Mouse (Mus musculus): Measurements from ENCODE around the gene Gsk3b. TPM values are rescaled to one million over a fixed set of nuclear protein-coding genes. Genes with fewer than 3 reads are reported as not detected.

Gsk3b gene
- total and polyA plus RNA-seq, 3 experiments = 6.1 to 30.8 (median 15.5) TPM

DNA sequence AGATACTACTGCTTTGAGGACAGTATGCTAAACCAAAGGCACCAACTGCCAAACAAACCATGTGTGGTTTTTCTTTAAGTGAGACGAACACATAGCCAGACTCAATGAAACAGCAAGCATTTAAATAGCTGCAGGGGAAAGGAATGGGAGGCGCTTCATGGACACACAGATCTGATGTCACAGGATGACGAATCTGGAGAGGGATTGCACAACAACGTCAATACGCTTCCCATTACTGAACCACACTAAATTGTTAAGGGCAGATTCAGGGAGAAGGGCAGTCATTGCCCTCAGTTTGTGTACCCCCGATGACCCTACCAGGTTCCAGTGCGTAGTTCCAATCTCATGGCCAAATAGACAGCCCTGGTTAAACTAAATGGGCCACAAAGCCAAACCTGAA is 197.0 kb downstream of the Gsk3b start:
- no peak overlapping the region for H3K9ac ChIP-seq (ENCODE audit: insufficient read depth, low read depth)
- H3K4me1 ChIP-seq (ENCODE audit: control insufficient read depth in 1 of 2, insufficient read depth in 2 of 2) = peaks cover 10 to 16% of the 10 kb centered on the region in 2 experiments
- no peaks in the 10 kb centered on the region for H3K36me3 ChIP-seq (replicated peaks in 1 of 2; ENCODE audit: control insufficient read depth in 1 of 2, insufficient read depth in 1 of 2, low read length in 1 of 2)
- no peak for DNase-seq (ENCODE audit: extremely low read depth)
- no peak overlapping the region for H3K4me3 ChIP-seq (replicated peaks in 1 of 3; ENCODE audit: low read depth in 2 of 3, low read length in 2 of 3, poor library complexity in 1 of 3)
- dilution Hi-C loops (cut with MboI; ENCODE audit: extremely low pct_ligation_motif_present, extremely low pct_unique_long_range_greater_than_20kb, low sequenced_read_pairs) (no loop called here), in situ Hi-C loops (cut with MboI; ENCODE audit: low pct_ligation_motif_present, low pct_unique_long_range_greater_than_20kb, low sequenced_read_pairs) (no loop called here)
- H3K27me3 ChIP-seq (replicated peaks) = peaks cover 3% of the 10 kb centered on the region
- H3K79me2 ChIP-seq (replicated peaks; ENCODE audit: control insufficient read depth, extremely low read depth, insufficient read depth, poor library complexity, severe bottlenecking) = no peaks in the 10 kb centered on the region
- H3K27ac ChIP-seq (ENCODE audit: insufficient read depth, low read depth) = no peak overlapping the region
- no peaks in the 10 kb centered on the region for H3K9me3 ChIP-seq (replicated peaks; ENCODE audit: low read length)
- no peak overlapping the region for H3K4me2 ChIP-seq (ENCODE audit: insufficient read depth, low read depth, poor library complexity, severe bottlenecking)
- TF ChIP-seq BHLHE40 (IDR thresholded peaks at IDR 0.05; ENCODE audit: low read depth, low read length) (no peak), GABPA (IDR thresholded peaks at IDR 0.05; ENCODE audit: insufficient replicate concordance, low read depth, low read length) (no peak), ZNF384 (IDR thresholded peaks at IDR 0.05; ENCODE audit: low read depth, low read length) (no peak), MYC (IDR thresholded peaks at IDR 0.05; ENCODE audit: low read depth, low read length) (no peak), MAZ (IDR thresholded peaks at IDR 0.05; ENCODE audit: low read depth, low read length) (no peak), MAFK (IDR thresholded peaks at IDR 0.05; ENCODE audit: insufficient replicate concordance, low read length) (no peak), ZMIZ1 (IDR thresholded peaks at IDR 0.05; ENCODE audit: low read depth, low read length) (no peak), USF2 (conservative IDR thresholded peaks at IDR 0.05; ENCODE audit: low read depth, low read length) (no peak), MEF2A (IDR thresholded peaks at IDR 0.05; ENCODE audit: borderline replicate concordance, low read depth, low read length) (no peak), NRF1 (IDR thresholded peaks at IDR 0.05; ENCODE audit: low read depth, low read length) (no peak), ETS1 (conservative IDR thresholded peaks at IDR 0.05; ENCODE audit: low read depth, low read length) (no peak), ZC3H11A (IDR thresholded peaks at IDR 0.05; ENCODE audit: low read depth, low read length) (no peak), MAX (IDR thresholded peaks at IDR 0.05; ENCODE audit: low read length) (no peak), PAX5 (IDR thresholded peaks at IDR 0.05; ENCODE audit: low read length) (no peak), NELFE (IDR thresholded peaks at IDR 0.05; ENCODE audit: low read depth, low read length) (no peak), CTCF (conservative IDR thresholded peaks at IDR 0.05 in 1 of 2, IDR thresholded peaks at IDR 0.05 in 1 of 2; ENCODE audit: low read depth in 2 of 2, low read length in 2 of 2) (no peak), HCFC1 (IDR thresholded peaks at IDR 0.05; ENCODE audit: low read depth, low read length) (no peak), SMC3 (IDR thresholded peaks at IDR 0.05; ENCODE audit: low read depth, low read length) (no peak)

- Histone ChIP-seq H3K27me3 (replicated peaks) (peaks cover 3% of the 10 kb centered on the region), H3K4me2 (ENCODE audit: insufficient read depth, low read depth, poor library complexity, severe bottlenecking) (no peak overlapping the region), H3K79me2 (replicated peaks; ENCODE audit: control insufficient read depth, extremely low read depth, insufficient read depth, poor library complexity, severe bottlenecking) (no peaks in the 10 kb centered on the region), H3K9me3 (replicated peaks; ENCODE audit: low read length) (no peaks in the 10 kb centered on the region), H3K9ac (ENCODE audit: insufficient read depth, low read depth) (no peak overlapping the region), H3K4me3 (replicated peaks in 1 of 3; ENCODE audit: low read depth in 2 of 3, low read length in 2 of 3, poor library complexity in 1 of 3) (no peak overlapping the region), H3K36me3 (replicated peaks in 1 of 2; ENCODE audit: control insufficient read depth in 1 of 2, insufficient read depth in 1 of 2, low read length in 1 of 2) (no peaks in the 10 kb centered on the region), H3K27ac (ENCODE audit: insufficient read depth, low read depth) (no peak overlapping the region), H3K4me1 (ENCODE audit: control insufficient read depth in 1 of 2, insufficient read depth in 2 of 2) (peaks cover 10 to 16% of the 10 kb centered on the region in 2 experiments)
- DNase-seq (ENCODE audit: extremely low read depth) = no peak
- in situ Hi-C loops (cut with MboI; ENCODE audit: low pct_ligation_motif_present, low pct_unique_long_range_greater_than_20kb, low sequenced_read_pairs) (no loop called here), dilution Hi-C loops (cut with MboI; ENCODE audit: extremely low pct_ligation_motif_present, extremely low pct_unique_long_range_greater_than_20kb, low sequenced_read_pairs) (no loop called here)
- TF ChIP-seq SMC3 (IDR thresholded peaks at IDR 0.05; ENCODE audit: low read depth, low read length) (no peak), CTCF (conservative IDR thresholded peaks at IDR 0.05 in 1 of 2, IDR thresholded peaks at IDR 0.05 in 1 of 2; ENCODE audit: low read depth in 2 of 2, low read length in 2 of 2) (no peak), ZC3H11A (IDR thresholded peaks at IDR 0.05; ENCODE audit: low read depth, low read length) (no peak), PAX5 (IDR thresholded peaks at IDR 0.05; ENCODE audit: low read length) (no peak), TCF12 (IDR thresholded peaks at IDR 0.05; ENCODE audit: low read depth, low read length) (no peak)
Measured at GRCm38 (mm10) chr16:38286541-38286940, 197.7 kb downstream of the Gsk3b start.
